Comparison of ENCODE assay signal across 13 mouse cellular contexts in the genomic region with DNA sequence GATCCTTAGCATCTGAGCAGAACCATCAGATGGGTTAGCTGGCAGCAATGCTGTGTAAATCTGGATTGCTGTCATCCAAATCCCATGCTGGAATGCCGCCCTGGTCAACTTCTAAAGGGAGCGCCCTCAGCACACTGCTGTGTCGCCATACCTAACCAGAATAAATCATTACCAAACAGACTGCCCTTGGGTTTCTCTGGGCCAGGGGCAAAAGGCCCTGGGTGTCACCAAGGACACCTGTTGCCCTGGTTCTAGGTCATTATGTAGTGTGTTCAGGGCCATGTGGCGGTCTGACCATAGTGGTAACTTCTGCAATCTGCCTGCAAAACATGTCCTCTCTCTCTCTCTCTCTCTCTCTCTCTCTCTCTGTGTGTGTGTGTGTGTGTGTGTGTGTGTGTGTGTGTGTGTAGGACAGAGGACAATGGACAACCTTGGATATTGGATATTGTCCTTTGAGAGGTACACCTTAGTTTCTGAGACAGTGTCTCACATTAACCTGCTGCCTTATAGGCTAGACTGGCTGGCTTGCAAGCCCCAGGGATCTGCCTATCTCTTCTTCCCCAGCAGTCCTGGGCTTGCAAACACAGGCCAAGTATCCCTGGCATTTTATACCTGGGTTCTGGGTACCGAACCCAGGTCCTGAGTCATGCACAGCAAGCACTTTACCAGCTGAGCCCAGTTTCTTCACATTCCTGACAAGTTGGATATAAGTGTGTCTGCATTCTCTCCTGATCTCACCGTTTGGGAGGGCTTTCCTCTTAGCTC. TPM values are rescaled to one million over a fixed set of nuclear protein-coding genes. Genes with fewer than 3 reads are reported as not detected.
A peak's percentile ranks its signal among the peaks of the same experiment; 100 is the strongest.
DNase-seq lines count a peak whose midpoint lies in the region; ATAC-seq lines count a peak whose summit lies in the region.
"Had no signal": no experiment of that assay in that cellular context is flagged by ENCODE, and none has a peak within 500 bp of the region (broad histone marks: within the 10 kb centered on the region; RNA-seq: fewer than 3 reads in every experiment).

No protein-coding gene starts in this region.

- no peak overlapping the region for H3K4me2 ChIP-seq in liver, embryonic 15.5 days

- 75% methylated on average over 6 of the region's 6 CpGs for WGBS in liver, embryonic 15.5 days (ENCODE audit: insufficient replicate concordance)

- DNase-seq in cerebellum, adult 9-10 months, result peak; percentile 24
- DNase-seq in cerebellum, postnatal 36 days, result no peak
- peak; percentile 37 for DNase-seq in kidney, adult 18-20 months
- DNase-seq in kidney, postnatal 4 days, result no peak
- DNase-seq in testis, postnatal 10 days (ENCODE audit: low spot score), result peak; percentile 37
- no peak for DNase-seq in testis, postnatal 14 days (ENCODE audit: low spot score)
- DNase-seq in B cell, adult 2 months, result no peak
- DNase-seq: cerebellum, adult 11 months; thymus, adult 18-20 months had no signal

- no peak overlapping the region; the same call in 1 of the 2 replicates for H3K9ac ChIP-seq in liver, embryonic 15.5 days
- H3K9ac ChIP-seq: intestine, embryonic 15.5 days had no signal

- ATAC-seq in liver, embryonic 15.5 days (ENCODE audit: insufficient read depth), result no peak
- ATAC-seq: forebrain, embryonic 15.5 days; intestine, embryonic 15.5 days had no signal

- H3K4me3 ChIP-seq in liver, embryonic 15.5 days (replicated peaks), result no peak overlapping the region
- H3K4me3 ChIP-seq: intestine, embryonic 15.5 days had no signal

- no peaks in the 10 kb centered on the region for H3K27me3 ChIP-seq in liver, embryonic 15.5 days
- H3K27me3 ChIP-seq: forebrain, embryonic 15.5 days; intestine, embryonic 15.5 days had no signal

- 0 out of 2 replicates have a peak overlapping the region, but pooled peaks have one; percentile 19 for H3K27ac ChIP-seq in liver, embryonic 15.5 days (replicated peaks)
- H3K27ac ChIP-seq: forebrain, embryonic 15.5 days; intestine, embryonic 15.5 days had no signal

- H3K4me1 ChIP-seq in liver, embryonic 15.5 days (replicated peaks), result peaks cover 74% of the 10 kb centered on the region

- H3K9me3 ChIP-seq in liver, embryonic 15.5 days (replicated peaks), result no peaks in the 10 kb centered on the region
- H3K9me3 ChIP-seq: embryonic facial prominence, embryonic 12.5 days; forebrain, embryonic 15.5 days; intestine, embryonic 15.5 days had no signal

- H3K36me3 ChIP-seq in liver, embryonic 15.5 days (replicated peaks), result peaks cover 17% of the 10 kb centered on the region
- H3K36me3 ChIP-seq: embryonic facial prominence, embryonic 12.5 days; forebrain, embryonic 15.5 days; intestine, embryonic 15.5 days had no signal

RNA-seq across cellular contexts. Expression of a gene that starts 1.8 kb away (rescaled TPM):
- 13.2 and 17.4 TPM in 2 replicates for polyA plus RNA-seq in liver, embryonic 15.5 days (2015; fragmentation: Nextera tagmentation; extraction: Ambion mirVana)

Comparison
In these comparisons a context has a peak if more than half of its experiments do, and no peak if none do; other contexts are left out.
1. DNase-seq: peak in cerebellum, adult 9-10 months (single experiment), kidney, adult 18-20 months (single experiment) and testis, postnatal 10 days (single experiment); none in cerebellum, postnatal 36 days (0 of 2), kidney, postnatal 4 days (0 of 2), testis, postnatal 14 days (single experiment) and B cell, adult 2 months (0 of 2).